Mouse (Mus musculus): Measurements from ENCODE around the gene Btn1a1.

Gene Btn1a1

GRCm38 (mm10) chr13:23465600-23466109, at the start of gene Btn1a1:
Btn1a1 (minus strand) TSS chr13:23465901.
- peak; percentile 14 for DNase-seq (ENCODE audit: low spot score)

GRCm38 (mm10) chr13:23515281-23515680, 49.6 kb upstream of the Btn1a1 start:
- no peak for DNase-seq (ENCODE audit: low spot score)

- no peak for DNase-seq (ENCODE audit: low spot score)
These were observed 47.8 kb upstream of the Btn1a1 start for GRCm38 (mm10) chr13:23513517-23513916.

- DNase-seq (ENCODE audit: low spot score) = no peak
These were observed 44.4 kb upstream of the Btn1a1 start for GRCm38 (mm10) chr13:23510127-23510526.

- DNase-seq (ENCODE audit: low spot score) = no peak
These were observed 41.3 kb upstream of the Btn1a1 start for GRCm38 (mm10) chr13:23506819-23507515.

GRCm38 (mm10) chr13:23506351-23506750, 40.6 kb upstream of the Btn1a1 start:
- DNase-seq (ENCODE audit: low spot score) = peak; percentile 44

- no peak for DNase-seq (ENCODE audit: low spot score)
These were observed 40.1 kb upstream of the Btn1a1 start for GRCm38 (mm10) chr13:23505662-23506345.

GRCm38 (mm10) chr13:23503797-23504196, 38.1 kb upstream of the Btn1a1 start:
- DNase-seq (ENCODE audit: low spot score) = no peak

- DNase-seq (ENCODE audit: low spot score) = no peak
These were observed 37.2 kb upstream of the Btn1a1 start for GRCm38 (mm10) chr13:23502916-23503315.

GRCm38 (mm10) chr13:23502031-23502567, 36.4 kb upstream of the Btn1a1 start:
- no peak for DNase-seq (ENCODE audit: low spot score)

- DNase-seq (ENCODE audit: low spot score) = no peak
These were observed 35.8 kb upstream of the Btn1a1 start for GRCm38 (mm10) chr13:23501511-23501910.

- DNase-seq (ENCODE audit: low spot score) = peak; percentile 63
These were observed 34.9 kb upstream of the Btn1a1 start for GRCm38 (mm10) chr13:23500424-23501200.

GRCm38 (mm10) chr13:23499943-23500342, 34.2 kb upstream of the Btn1a1 start:
- DNase-seq (ENCODE audit: low spot score) = no peak

- no peak for DNase-seq (ENCODE audit: low spot score)
These were observed 33.0 kb upstream of the Btn1a1 start for GRCm38 (mm10) chr13:23498653-23499052.

GRCm38 (mm10) chr13:23497656-23498321, 32.1 kb upstream of the Btn1a1 start:
- DNase-seq (ENCODE audit: low spot score) = no peak

GRCm38 (mm10) chr13:23495526-23495925, 29.8 kb upstream of the Btn1a1 start:
- no peak for DNase-seq (ENCODE audit: low spot score)

- no peak for DNase-seq (ENCODE audit: low spot score)
These were observed 26.3 kb upstream of the Btn1a1 start for GRCm38 (mm10) chr13:23491990-23492389.

- DNase-seq (ENCODE audit: low spot score) = no peak
These were observed 25.6 kb upstream of the Btn1a1 start for GRCm38 (mm10) chr13:23491263-23491662.

- DNase-seq (ENCODE audit: low spot score) = no peak
These were observed 25.2 kb upstream of the Btn1a1 start for GRCm38 (mm10) chr13:23490863-23491262.

- no peak for DNase-seq (ENCODE audit: low spot score)
These were observed 23.0 kb upstream of the Btn1a1 start, which contains the start of gene Btn2a2 for GRCm38 (mm10) chr13:23488400-23489322. Btn2a2 (minus strand) TSS chr13:23488857.

- no peak for DNase-seq (ENCODE audit: low spot score)
These were observed 19.6 kb upstream of the Btn1a1 start for GRCm38 (mm10) chr13:23485271-23485670.

Data from spleen, adult 12 weeks (tissue).